Mouse (Mus musculus) cerebellum, postnatal 10 days (tissue): ENCODE measurements around the gene Tra2a.

Experiments
- DNase-seq, 2 experiments: peaks; one replicate each; pipeline ENCODE4 v3.0.0; 2021; ENCODE audit warnings: mixed read lengths in 2 of 2

The Tra2a gene

GRCm38 (mm10) chr6:49209881-49210854, 53.7 kb downstream of the Tra2a start:
- no peak for DNase-seq

- DNase-seq, result peak; percentile 39 to 42
These were observed 54.9 kb downstream of the Tra2a start for GRCm38 (mm10) chr6:49208935-49209334.

GRCm38 (mm10) chr6:49208297-49208930, 55.4 kb downstream of the Tra2a start:
- DNase-seq, result peak; percentile 49 to 59

GRCm38 (mm10) chr6:49206416-49206815, 57.4 kb downstream of the Tra2a start:
- no peak for DNase-seq

- no peak for DNase-seq
These were observed 68.6 kb downstream of the Tra2a start for GRCm38 (mm10) chr6:49195188-49195587.

GRCm38 (mm10) chr6:49194536-49194935, 69.3 kb downstream of the Tra2a start:
- no peak for DNase-seq
